Mouse (Mus musculus): ENCODE results near the gene Hist1h2bn.
A peak's percentile ranks its signal among the peaks of the same experiment; 100 is the strongest.
"Not testable (repeated sequence)": the region's sequence is repeated elsewhere in the genome, so short reads cannot be mapped to it uniquely, and the experiment has no call there.

Gene Hist1h2bn

DNA sequence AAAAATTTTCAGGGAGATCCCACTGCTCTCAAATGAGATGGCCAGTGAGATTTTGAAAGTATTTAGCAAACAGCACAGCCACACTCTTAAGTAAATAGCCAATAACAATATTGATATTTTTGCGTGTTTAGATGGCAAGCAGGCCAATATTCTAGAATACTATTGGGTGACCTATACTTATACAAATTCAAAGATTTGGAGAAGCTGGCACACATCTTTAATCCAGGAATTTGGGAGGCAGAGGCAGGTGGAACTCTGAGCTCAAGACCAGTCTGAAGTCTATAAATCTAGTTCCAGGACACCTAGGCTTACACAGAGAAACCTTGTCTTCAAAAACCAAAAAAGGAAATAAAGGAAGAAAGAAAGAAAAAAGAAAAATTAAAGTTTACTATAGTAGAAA, 27.7 kb downstream of the Hist1h2bn start:
- DNase-seq (ENCODE audit: low read depth): no peak

DNA sequence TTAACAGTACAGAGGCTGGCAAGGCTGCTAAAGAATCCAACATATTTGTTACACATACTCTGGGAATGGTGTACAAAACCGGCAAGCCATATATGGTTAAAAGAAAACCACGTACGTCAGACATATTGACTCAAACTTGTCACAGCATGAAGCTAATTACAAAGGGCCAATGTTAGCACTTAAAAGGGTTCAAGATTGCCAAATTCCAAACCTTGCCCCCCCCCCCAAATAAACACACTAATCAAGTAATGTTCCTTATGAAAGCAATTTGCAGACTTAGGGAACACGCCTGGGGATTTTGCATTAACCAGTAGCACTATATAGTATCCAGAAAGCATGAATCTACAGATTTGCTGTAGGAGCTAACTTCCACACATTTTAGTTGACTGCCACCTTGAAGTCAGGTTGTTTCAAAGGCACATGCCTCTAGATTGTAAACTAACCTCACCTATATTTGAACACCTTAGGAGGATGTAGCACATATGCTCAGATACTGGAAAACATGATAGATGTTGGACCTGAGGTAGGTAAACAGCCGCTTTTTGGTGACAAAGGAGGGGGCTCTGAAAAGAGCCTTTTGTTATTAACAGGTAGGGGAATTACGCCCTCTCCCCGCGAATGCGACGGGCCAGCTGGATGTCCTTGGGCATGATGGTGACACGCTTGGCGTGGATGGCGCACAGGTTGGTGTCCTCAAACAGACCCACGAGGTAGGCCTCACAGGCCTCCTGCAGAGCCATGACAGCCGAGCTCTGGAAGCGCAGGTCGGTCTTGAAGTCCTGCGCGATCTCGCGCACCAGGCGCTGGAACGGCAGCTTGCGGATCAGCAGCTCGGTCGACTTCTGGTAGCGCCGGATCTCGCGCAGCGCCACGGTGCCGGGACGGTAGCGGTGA, 28.7 kb downstream of the Hist1h2bn start:
- DNase-seq (ENCODE audit: low read depth): not testable (repeated sequence)

DNA sequence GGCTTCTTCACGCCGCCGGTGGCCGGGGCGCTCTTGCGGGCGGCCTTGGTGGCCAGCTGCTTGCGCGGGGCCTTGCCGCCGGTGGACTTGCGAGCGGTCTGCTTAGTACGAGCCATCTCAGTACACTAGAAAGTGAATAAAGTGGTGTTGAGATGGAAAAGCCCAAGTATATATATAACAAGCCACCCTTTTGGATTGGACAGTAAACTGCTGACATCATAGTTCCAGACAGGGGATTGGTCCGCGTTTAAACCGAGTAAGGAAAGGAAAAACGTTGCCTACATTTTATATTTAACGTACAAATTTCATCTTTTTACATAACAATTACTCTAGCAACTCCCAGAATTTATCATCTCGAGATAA, 29.3 kb downstream of the Hist1h2bn start, which contains the start of gene Hist1h3i:
TSS of gene Hist1h3i (minus strand) at position 116 of the 363 bp plus-strand sequence.
- DNase-seq (ENCODE audit: low read depth): peak; percentile 79

DNA sequence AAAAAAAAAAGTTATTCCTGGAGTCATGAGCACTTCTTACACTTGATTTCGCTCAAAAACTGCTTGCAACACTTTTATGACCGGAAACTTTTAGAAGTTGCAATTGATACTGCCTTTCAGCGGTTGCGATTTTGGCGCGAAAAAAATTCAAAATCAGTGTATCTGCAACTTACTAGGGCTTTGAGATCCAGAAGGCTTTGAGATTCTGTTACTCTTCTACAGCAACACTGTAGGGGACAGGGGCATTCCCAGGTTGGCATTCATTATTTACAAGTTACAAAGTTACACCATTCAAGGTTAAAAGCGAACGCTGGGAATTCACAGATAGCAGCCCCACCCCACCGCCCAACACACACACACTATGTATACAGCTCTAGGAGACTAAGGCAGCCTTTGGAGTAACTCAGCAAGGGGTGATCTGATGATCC, 29.8 kb downstream of the Hist1h2bn start:
- no peak for DNase-seq (ENCODE audit: low read depth)

- DNase-seq (ENCODE audit: low read depth): no peak
These were observed 30.4 kb downstream of the Hist1h2bn start for GRCm38 (mm10) chr13:21784311-21784710.

GRCm38 (mm10) chr13:21786189-21786898, 32.4 kb downstream of the Hist1h2bn start:
- DNase-seq (ENCODE audit: low read depth): no peak

DNA sequence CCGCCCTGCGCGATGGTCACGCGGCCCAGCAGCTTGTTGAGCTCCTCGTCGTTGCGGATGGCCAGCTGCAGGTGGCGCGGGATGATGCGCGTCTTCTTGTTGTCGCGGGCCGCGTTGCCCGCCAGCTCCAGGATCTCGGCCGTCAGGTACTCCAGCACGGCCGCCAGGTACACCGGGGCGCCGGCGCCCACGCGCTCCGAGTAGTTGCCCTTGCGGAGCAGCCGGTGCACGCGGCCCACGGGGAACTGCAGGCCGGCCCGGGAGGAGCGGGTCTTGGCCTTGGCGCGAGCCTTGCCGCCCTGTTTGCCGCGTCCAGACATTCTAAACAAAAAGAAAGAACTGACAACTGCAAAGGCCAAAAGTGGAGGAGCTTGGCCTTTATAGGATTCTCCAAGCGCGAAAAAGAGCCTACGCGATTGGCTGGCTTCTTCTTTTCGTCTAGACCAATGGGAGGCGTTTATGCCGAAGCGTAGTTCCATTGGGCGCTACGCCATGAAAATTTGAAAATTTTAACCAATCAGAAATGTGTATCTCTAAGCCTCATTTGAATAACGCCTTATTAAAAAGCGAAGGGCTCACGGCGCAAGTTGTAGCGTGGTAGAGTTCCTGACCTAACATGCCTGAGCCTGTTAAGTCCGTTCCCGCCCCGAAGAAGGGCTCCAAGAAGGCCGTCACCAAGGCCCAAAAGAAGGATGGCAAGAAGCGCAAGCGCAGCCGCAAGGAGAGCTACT, 33.1 kb downstream of the Hist1h2bn start, which contains the start of the genes Hist1h2an and Hist1h2bp:
TSS of gene Hist1h2an (minus strand) at position 320 of the 731 bp plus-strand sequence.
TSS of gene Hist1h2bp (plus strand) at position 563 of the 731 bp plus-strand sequence.
- peak; percentile 98 for DNase-seq (ENCODE audit: low read depth)

- DNase-seq (ENCODE audit: low read depth): no peak
These were observed 34.1 kb downstream of the Hist1h2bn start for GRCm38 (mm10) chr13:21787760-21788593.

- no peak for DNase-seq (ENCODE audit: low read depth)
These were observed 36.0 kb downstream of the Hist1h2bn start for GRCm38 (mm10) chr13:21789925-21790324.

- DNase-seq (ENCODE audit: low read depth): no peak
These were observed 36.8 kb downstream of the Hist1h2bn start for GRCm38 (mm10) chr13:21790601-21791283.

DNA sequence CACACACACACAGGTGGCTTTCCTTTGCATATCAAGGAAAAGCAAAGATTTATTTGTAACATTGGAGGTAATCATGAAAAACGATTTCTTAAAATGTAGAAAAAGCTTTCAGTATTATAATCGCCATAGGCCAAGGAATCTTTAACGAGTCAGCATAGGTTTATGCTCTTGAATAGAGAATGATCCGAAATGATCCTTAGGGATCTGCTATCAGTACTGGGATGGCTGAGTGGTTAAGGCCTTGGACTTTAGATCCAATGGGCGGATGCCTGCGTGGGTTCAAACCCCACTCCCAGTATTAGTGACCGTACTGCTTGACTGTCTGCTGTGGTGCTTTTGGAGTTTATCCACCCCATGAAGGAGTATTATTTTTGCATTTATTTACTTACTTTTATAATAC, 41.7 kb downstream of the Hist1h2bn start:
- no peak for DNase-seq (ENCODE audit: low read depth)

DNA sequence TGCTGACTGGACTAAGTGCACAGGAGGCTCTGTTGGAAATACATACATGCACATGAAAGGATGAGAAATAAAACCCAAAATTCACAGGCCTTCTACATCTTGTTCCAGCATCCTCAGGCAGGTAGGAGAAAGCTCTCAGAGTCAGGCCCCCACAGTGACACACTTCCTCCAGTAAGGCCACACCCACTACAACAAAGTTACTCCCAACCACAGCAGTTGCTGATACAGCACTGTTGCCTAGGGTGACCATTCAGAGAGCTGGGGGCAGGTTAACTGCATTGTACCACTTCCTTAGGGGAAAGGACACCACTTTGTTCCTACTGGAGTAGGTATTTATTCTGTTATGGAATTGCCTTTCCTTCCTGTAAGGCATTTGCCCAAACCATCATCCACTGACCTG, 43.2 kb downstream of the Hist1h2bn start:
- not testable (repeated sequence) for DNase-seq (ENCODE audit: low read depth)

DNA sequence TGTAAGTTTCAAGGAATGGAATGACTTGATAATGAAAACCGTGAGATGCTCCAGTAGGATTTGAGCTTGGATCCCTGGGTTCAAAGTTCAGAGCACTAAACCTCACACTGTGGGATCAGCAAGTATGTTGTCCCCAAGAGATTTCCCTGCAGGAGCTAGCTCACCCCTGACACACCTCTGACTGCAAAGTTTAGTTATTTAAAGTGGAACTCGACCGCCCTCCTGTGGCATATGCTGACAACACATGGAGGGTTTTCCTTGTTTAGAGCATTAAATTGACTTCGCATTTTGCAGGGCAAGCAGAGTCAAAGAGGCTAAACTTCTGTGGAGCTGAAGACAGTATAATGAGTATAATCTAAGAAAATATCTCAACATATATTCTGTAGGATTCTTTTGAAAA, 49.1 kb downstream of the Hist1h2bn start:
- DNase-seq (ENCODE audit: low read depth): not testable (repeated sequence)

All from fibroblast of lung, adult 2 months (primary cell).